Mouse (Mus musculus): ENCODE data around the gene Vsig4. TPM values are rescaled to one million over a fixed set of nuclear protein-coding genes. Genes with fewer than 3 reads are reported as not detected.
"Not testable (repeated sequence)": the region's sequence is repeated elsewhere in the genome, so short reads cannot be mapped to it uniquely, and the experiment has no call there.

Gene Vsig4
- total and polyA plus RNA-seq, 2 experiments from 2014 or later: not detected

DNA sequence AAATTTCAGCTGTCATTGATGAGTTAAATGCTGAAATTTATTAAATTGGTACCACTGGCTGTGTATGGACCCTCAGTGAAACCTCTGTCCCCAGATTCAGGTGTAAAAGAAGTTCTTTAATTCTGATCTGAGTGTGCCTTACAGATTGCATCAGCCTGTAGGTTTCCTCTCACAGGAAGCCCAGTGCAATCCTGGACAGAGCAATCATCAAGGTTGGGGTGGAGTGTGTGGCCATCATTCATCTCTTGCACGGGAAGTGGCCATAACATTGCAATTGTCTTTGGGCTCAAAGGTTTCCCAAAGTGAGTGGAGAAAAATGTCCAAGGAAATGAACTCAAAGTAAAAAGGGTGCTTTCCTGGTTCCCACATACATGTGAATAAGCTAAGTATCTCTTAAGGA lies 57.5 kb downstream of the Vsig4 start:
- H3K27ac ChIP-seq (ENCODE audit: low read depth, low read length): no peak overlapping the region
- ATAC-seq (ENCODE audit: low FRiP score): no peak
- H3K4me1 ChIP-seq (ENCODE audit: insufficient read depth, low read length): no peaks in the 10 kb centered on the region
- no peak for DNase-seq (ENCODE audit: low spot score)
- no peaks in the 10 kb centered on the region for H3K27me3 ChIP-seq (ENCODE audit: insufficient read depth, low read length)
- no peaks in the 10 kb centered on the region for H3K36me3 ChIP-seq (ENCODE audit: insufficient read depth, low read length)
- H3K9me3 ChIP-seq (ENCODE audit: low read length): no peaks in the 10 kb centered on the region
- no peak for TF ChIP-seq CTCF (IDR thresholded peaks at IDR 0.05)
- no peak overlapping the region for H3K4me2 ChIP-seq (ENCODE audit: low read depth, low read length, poor library complexity, severe bottlenecking)
- H3K9ac ChIP-seq (replicated peaks; ENCODE audit: low read length, poor library complexity, severe bottlenecking): no peak overlapping the region
- H3K4me3 ChIP-seq (ENCODE audit: low read depth, low read length): no peak overlapping the region
- 72% methylated on average over 1 of the region's 1 CpGs for WGBS

DNA sequence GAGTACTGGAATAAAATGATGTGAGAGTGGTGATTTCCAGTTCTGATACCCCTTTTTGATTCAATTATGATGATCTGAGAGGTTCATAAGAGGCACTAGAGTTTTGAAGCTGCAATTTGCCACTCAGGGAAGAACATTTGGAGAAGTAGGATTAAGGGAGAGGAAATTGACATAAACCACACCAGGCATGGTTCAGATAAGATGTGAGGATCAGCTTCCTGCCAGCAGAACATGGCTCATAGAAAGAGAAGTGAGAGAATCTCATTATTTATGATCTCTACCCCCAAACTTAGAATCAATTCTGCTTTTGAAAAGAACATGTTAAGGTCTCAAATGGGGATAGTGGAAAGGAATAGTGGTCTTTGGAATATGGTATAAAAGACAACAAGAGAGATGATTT lies 66.2 kb downstream of the Vsig4 start:
- H3K9ac ChIP-seq (replicated peaks; ENCODE audit: low read length, poor library complexity, severe bottlenecking): no peak overlapping the region
- no peaks in the 10 kb centered on the region for H3K27me3 ChIP-seq (ENCODE audit: insufficient read depth, low read length)
- no peak for TF ChIP-seq CTCF (IDR thresholded peaks at IDR 0.05)
- H3K27ac ChIP-seq (ENCODE audit: low read depth, low read length): no peak overlapping the region
- no peak overlapping the region for H3K4me3 ChIP-seq (ENCODE audit: low read depth, low read length)
- no peaks in the 10 kb centered on the region for H3K4me1 ChIP-seq (ENCODE audit: insufficient read depth, low read length)
- H3K9me3 ChIP-seq (ENCODE audit: low read length): no peaks in the 10 kb centered on the region
- H3K36me3 ChIP-seq (ENCODE audit: insufficient read depth, low read length): no peaks in the 10 kb centered on the region
- DNase-seq (ENCODE audit: low spot score) (no peak), ATAC-seq (ENCODE audit: low FRiP score) (no peak)
- H3K4me2 ChIP-seq (ENCODE audit: low read depth, low read length, poor library complexity, severe bottlenecking): no peak overlapping the region

DNA sequence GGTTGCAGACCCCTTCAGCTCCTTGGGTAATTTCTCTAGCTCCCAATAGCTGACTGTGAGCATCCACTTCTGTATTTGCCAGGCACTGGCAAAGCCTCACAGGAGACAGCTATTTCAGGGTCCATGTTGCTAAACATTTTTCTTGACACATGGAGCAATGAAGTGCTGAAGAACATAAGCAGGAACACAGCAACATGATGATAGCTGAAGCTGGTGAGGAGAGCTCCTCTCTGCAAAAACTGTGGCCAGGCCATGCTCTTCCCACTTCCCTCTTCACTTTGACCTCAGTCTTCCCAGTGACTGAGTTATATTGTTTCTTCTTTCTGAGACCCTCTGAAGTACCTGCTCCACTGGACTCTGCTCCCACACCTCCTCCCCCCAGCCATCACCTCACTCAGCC lies 67.8 kb downstream of the Vsig4 start:
- no peak for TF ChIP-seq CTCF (IDR thresholded peaks at IDR 0.05)

DNA sequence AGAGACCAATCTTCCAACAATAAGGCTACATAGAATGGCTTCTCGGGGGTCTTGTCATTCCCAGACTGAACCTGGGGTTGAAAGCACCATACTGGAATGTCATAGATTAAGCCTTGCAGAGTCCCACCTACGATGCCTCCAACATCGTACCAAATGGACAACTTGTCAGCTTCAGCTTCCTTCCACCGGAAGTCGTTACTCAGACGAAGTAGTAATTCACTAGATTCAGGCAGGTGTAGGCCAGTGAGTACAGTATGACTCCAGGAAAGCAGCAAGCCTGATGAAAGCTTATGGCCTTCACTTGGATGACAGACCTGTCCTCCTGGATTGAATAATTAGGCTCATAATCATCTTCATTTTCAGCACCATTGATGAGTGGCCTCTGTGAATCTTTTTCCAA lies 69.0 kb downstream of the Vsig4 start:
- Histone ChIP-seq H3K9me3 (ENCODE audit: low read length) (no peaks in the 10 kb centered on the region), H3K4me1 (ENCODE audit: insufficient read depth, low read length) (no peaks in the 10 kb centered on the region), H3K4me2 (ENCODE audit: low read depth, low read length, poor library complexity, severe bottlenecking) (no peak overlapping the region), H3K4me3 (ENCODE audit: low read depth, low read length) (no peak overlapping the region), H3K27ac (ENCODE audit: low read depth, low read length) (no peak overlapping the region), H3K36me3 (ENCODE audit: insufficient read depth, low read length) (no peaks in the 10 kb centered on the region), H3K9ac (replicated peaks; ENCODE audit: low read length, poor library complexity, severe bottlenecking) (no peak overlapping the region), H3K27me3 (ENCODE audit: insufficient read depth, low read length) (no peaks in the 10 kb centered on the region)
- no peak for TF ChIP-seq CTCF (IDR thresholded peaks at IDR 0.05)
- no peak for ATAC-seq (ENCODE audit: low FRiP score)
- WGBS: 82% methylated on average over 6 of the region's 6 CpGs
- no peak for DNase-seq (ENCODE audit: low spot score)

More for the DNA sequence above, 67.8 kb downstream of the Vsig4 start:
- Histone ChIP-seq H3K27me3 (ENCODE audit: insufficient read depth, low read length) (no peaks in the 10 kb centered on the region), H3K36me3 (ENCODE audit: insufficient read depth, low read length) (no peaks in the 10 kb centered on the region), H3K4me3 (ENCODE audit: low read depth, low read length) (no peak overlapping the region), H3K4me2 (ENCODE audit: low read depth, low read length, poor library complexity, severe bottlenecking) (no peak overlapping the region), H3K4me1 (ENCODE audit: insufficient read depth, low read length) (no peaks in the 10 kb centered on the region), H3K9ac (replicated peaks; ENCODE audit: low read length, poor library complexity, severe bottlenecking) (no peak overlapping the region), H3K27ac (ENCODE audit: low read depth, low read length) (no peak overlapping the region), H3K9me3 (ENCODE audit: low read length) (no peaks in the 10 kb centered on the region)
- ATAC-seq (ENCODE audit: low FRiP score): no peak
- DNase-seq (ENCODE audit: low spot score): no peak

DNA sequence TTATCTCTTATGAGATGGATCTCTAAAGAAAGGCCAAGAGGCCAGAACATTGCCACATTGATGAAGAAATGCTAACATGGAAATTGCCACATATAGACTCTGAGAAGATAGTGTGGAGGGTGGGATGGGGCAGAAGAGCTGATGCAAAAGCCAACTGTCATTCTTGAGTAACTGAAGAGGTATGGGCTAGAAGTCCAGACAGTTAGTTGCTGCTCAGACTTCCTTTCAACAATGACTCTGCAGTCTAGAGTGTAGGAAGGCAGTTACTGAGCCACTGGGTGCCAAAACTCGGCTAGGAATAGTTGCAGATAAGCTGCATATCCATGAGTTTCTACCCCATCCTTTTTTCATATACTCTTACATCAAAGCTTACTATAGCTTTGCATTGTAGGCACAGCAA lies 75.2 kb downstream of the Vsig4 start:
- Histone ChIP-seq H3K27me3 (ENCODE audit: insufficient read depth, low read length) (no peaks in the 10 kb centered on the region), H3K9ac (replicated peaks; ENCODE audit: low read length, poor library complexity, severe bottlenecking) (no peak overlapping the region), H3K4me3 (ENCODE audit: low read depth, low read length) (no peak overlapping the region), H3K27ac (ENCODE audit: low read depth, low read length) (no peak overlapping the region), H3K9me3 (ENCODE audit: low read length) (no peaks in the 10 kb centered on the region), H3K36me3 (ENCODE audit: insufficient read depth, low read length) (no peaks in the 10 kb centered on the region), H3K4me2 (ENCODE audit: low read depth, low read length, poor library complexity, severe bottlenecking) (no peak overlapping the region), H3K4me1 (ENCODE audit: insufficient read depth, low read length) (no peaks in the 10 kb centered on the region)
- DNase-seq (ENCODE audit: low spot score) (no peak), ATAC-seq (ENCODE audit: low FRiP score) (no peak)
- TF ChIP-seq CTCF (IDR thresholded peaks at IDR 0.05): no peak
- 47% methylated on average over 1 of the region's 1 CpGs for WGBS

DNA sequence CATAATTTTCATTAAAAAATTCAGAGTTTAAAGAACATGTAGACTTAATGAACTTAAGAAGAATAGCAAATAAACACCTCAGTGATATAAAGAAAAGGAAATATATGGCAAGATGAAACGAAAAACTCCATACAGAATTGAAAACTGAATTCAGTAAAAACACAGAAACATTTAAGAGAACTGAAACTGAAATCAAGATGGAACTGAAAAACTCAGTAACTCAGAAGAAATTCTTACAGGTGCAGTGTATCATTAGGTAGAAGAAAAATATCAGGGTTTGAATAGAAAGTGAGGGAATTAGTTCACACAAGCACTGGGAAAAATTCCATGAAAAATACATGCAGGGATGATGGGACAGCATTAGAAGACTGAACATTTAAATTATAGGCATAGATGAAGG lies 86.4 kb downstream of the Vsig4 start:
- no peak for TF ChIP-seq CTCF (IDR thresholded peaks at IDR 0.05)
- Histone ChIP-seq H3K4me1 (ENCODE audit: insufficient read depth, low read length) (no peaks in the 10 kb centered on the region), H3K9ac (replicated peaks; ENCODE audit: low read length, poor library complexity, severe bottlenecking) (no peak overlapping the region), H3K4me2 (ENCODE audit: low read depth, low read length, poor library complexity, severe bottlenecking) (no peak overlapping the region), H3K27ac (ENCODE audit: low read depth, low read length) (no peak overlapping the region), H3K27me3 (ENCODE audit: insufficient read depth, low read length) (no peaks in the 10 kb centered on the region), H3K36me3 (ENCODE audit: insufficient read depth, low read length) (no peaks in the 10 kb centered on the region), H3K9me3 (ENCODE audit: low read length) (no peaks in the 10 kb centered on the region), H3K4me3 (ENCODE audit: low read depth, low read length) (no peak overlapping the region)
- DNase-seq (ENCODE audit: low spot score) (no peak), ATAC-seq (ENCODE audit: low FRiP score) (no peak)
- 39% methylated on average over 1 of the region's 1 CpGs for WGBS

DNA sequence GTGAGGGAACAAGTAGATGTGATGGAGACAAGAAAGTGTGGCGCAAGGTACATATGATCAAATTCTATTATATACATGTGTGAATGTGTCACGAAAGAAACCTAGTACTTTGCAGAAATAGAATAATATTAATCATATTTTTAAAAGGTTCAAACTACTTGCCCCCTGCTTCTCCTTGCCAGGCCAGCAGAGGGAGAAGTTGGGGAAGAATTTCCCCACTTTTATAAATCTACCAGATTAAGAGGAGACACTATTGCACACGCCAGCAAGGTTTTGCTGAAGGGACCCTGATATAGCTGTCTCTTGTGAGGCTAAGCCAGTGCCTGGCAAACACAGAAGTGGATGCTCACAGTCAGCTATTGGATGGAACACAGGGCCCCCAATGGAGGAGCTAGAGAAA lies 88.1 kb downstream of the Vsig4 start:
- not testable (repeated sequence) for H3K4me1 ChIP-seq (ENCODE audit: insufficient read depth, low read length); DNase-seq (ENCODE audit: low spot score); H3K27me3 ChIP-seq (ENCODE audit: insufficient read depth, low read length); H3K9ac ChIP-seq (replicated peaks; ENCODE audit: low read length, poor library complexity, severe bottlenecking); ATAC-seq (ENCODE audit: low FRiP score); H3K4me3 ChIP-seq (ENCODE audit: low read depth, low read length); H3K4me2 ChIP-seq (ENCODE audit: low read depth, low read length, poor library complexity, severe bottlenecking); H3K27ac ChIP-seq (ENCODE audit: low read depth, low read length); H3K9me3 ChIP-seq (ENCODE audit: low read length); H3K36me3 ChIP-seq (ENCODE audit: insufficient read depth, low read length)
- 87% methylated on average over 3 of the region's 3 CpGs for WGBS

MicroRNAs within 50 kb of the gene (microRNA counts, 519-probe panel; counts per million panel counts)
- microRNA mmu-miR-223: 1,946 counts per million, percentile 64 among the panel's probes with 10 or more counts

Small RNA genes lying within 50 kb of the gene (microRNA-seq; reads per million reads assigned to microRNA genes)
- gene Mir223 (ENCODE audit: borderline number of aligned reads): 181 reads per million, percentile 51 among the genes with 10 or more reads in this experiment

Other genes starting within 250 kb of the Vsig4 start
- gene Msn, start 197.4 kb downstream of the Vsig4 start, total RNA-seq (2014; rRNA removed): 17.8 and 18.1 TPM in 2 replicates
- gene Msn, start 197.4 kb downstream of the Vsig4 start, polyA plus RNA-seq (2015; fragmentation: Nextera tagmentation; extraction: Ambion mirVana): 20.6 and 22.8 TPM in 2 replicates
- gene Heph, start 161.9 kb upstream of the Vsig4 start, total RNA-seq (2014; rRNA removed): 7.5 and 7.8 TPM in 2 replicates
- 2.7 and 2.8 TPM in 2 replicates for gene Heph, start 161.9 kb upstream of the Vsig4 start, polyA plus RNA-seq (2015; fragmentation: Nextera tagmentation; extraction: Ambion mirVana)
- gene Hsf3, start 162.9 kb upstream of the Vsig4 start, total RNA-seq (2014; rRNA removed): 0.57 TPM in 1 of 2 replicates, not detected in the other
- gene Hsf3, start 162.9 kb upstream of the Vsig4 start, polyA plus RNA-seq (2015; fragmentation: Nextera tagmentation; extraction: Ambion mirVana): not detected in 2 replicates